Mouse (Mus musculus): ENCODE measurements at regions not wholly inside any gene's neighbourhood (a gene's known extent, or its start where the extent isn't known, plus 50 kb on each side); places are given as distances from the start of the nearest gene placed in this dataset.
A peak's percentile ranks its signal among the peaks of the same experiment; 100 is the strongest.

GRCm38 (mm10) chr2:8628007-8628406 is 1118.6 kb upstream of the Celf2 start:
- no peak for DNase-seq (ENCODE audit: low spot score in 2 of 2)

GRCm38 (mm10) chr2:8628485-8629208 is 1119.3 kb upstream of the Celf2 start:
- peak in 1 of 2 experiments; percentile 19 for DNase-seq (ENCODE audit: low spot score in 2 of 2)

GRCm38 (mm10) chr2:8638082-8638481 is 1128.7 kb upstream of the Celf2 start:
- no peak for DNase-seq (ENCODE audit: low spot score in 2 of 2)

GRCm38 (mm10) chr2:8639282-8639681 is 1129.9 kb upstream of the Celf2 start:
- no peak for DNase-seq (ENCODE audit: low spot score in 2 of 2)

- no peak for DNase-seq (ENCODE audit: low spot score in 2 of 2)
Measured at GRCm38 (mm10) chr2:8645463-8645862, 1136.1 kb upstream of the Celf2 start.

- no peak for DNase-seq (ENCODE audit: low spot score in 2 of 2)
Measured at GRCm38 (mm10) chr2:8660544-8660943, 1151.2 kb upstream of the Celf2 start.

- peak; percentile 59 to 67 for DNase-seq (ENCODE audit: low spot score in 2 of 2)
Measured at GRCm38 (mm10) chr2:8673751-8674378, 1164.5 kb upstream of the Celf2 start.

GRCm38 (mm10) chr2:8675537-8675936 is 1166.2 kb upstream of the Celf2 start:
- no peak for DNase-seq (ENCODE audit: low spot score in 2 of 2)

GRCm38 (mm10) chr2:8676546-8676945 is 1167.2 kb upstream of the Celf2 start:
- DNase-seq (ENCODE audit: low spot score in 2 of 2), result peak; percentile 16 to 39

- DNase-seq (ENCODE audit: low spot score in 2 of 2), result no peak
Measured at GRCm38 (mm10) chr2:8690846-8691643, 1181.7 kb upstream of the Celf2 start.

GRCm38 (mm10) chr2:8729306-8729705 is 1151.7 kb upstream of the 4930412O13Rik start:
- no peak for DNase-seq (ENCODE audit: low spot score in 2 of 2)

GRCm38 (mm10) chr2:8754142-8754541 is 1126.9 kb upstream of the 4930412O13Rik start:
- DNase-seq (ENCODE audit: low spot score in 2 of 2), result peak in 1 of 2 experiments; percentile 21

GRCm38 (mm10) chr2:8756546-8756945 is 1124.5 kb upstream of the 4930412O13Rik start:
- no peak for DNase-seq (ENCODE audit: low spot score in 2 of 2)

- no peak for DNase-seq (ENCODE audit: low spot score in 2 of 2)
Measured at GRCm38 (mm10) chr2:8770636-8771035, 1110.4 kb upstream of the 4930412O13Rik start.

GRCm38 (mm10) chr2:8781152-8781935 is 1099.7 kb upstream of the 4930412O13Rik start:
- no peak for DNase-seq (ENCODE audit: low spot score in 2 of 2)

GRCm38 (mm10) chr2:8782225-8782624 is 1098.8 kb upstream of the 4930412O13Rik start:
- no peak for DNase-seq (ENCODE audit: low spot score in 2 of 2)

- no peak for DNase-seq (ENCODE audit: low spot score in 2 of 2)
Measured at GRCm38 (mm10) chr2:8802061-8802460, 1079.0 kb upstream of the 4930412O13Rik start.

- DNase-seq (ENCODE audit: low spot score in 2 of 2), result no peak
Measured at GRCm38 (mm10) chr2:8809609-8810008, 1071.4 kb upstream of the 4930412O13Rik start.

- no peak for DNase-seq (ENCODE audit: low spot score in 2 of 2)
Measured at GRCm38 (mm10) chr2:8818127-8818526, 1062.9 kb upstream of the 4930412O13Rik start.

- no peak for DNase-seq (ENCODE audit: low spot score in 2 of 2)
Measured at GRCm38 (mm10) chr2:8825406-8825805, 1055.6 kb upstream of the 4930412O13Rik start.

Measured in frontal cortex, postnatal 25 days (tissue).